Mouse (Mus musculus) liver, embryonic 16.5 days (tissue): ENCODE results near the gene Traip. TPM values are rescaled to one million over a fixed set of nuclear protein-coding genes. Genes with fewer than 3 reads are reported as not detected.
A peak's percentile ranks its signal among the peaks of the same experiment; 100 is the strongest.

ENCODE experiments used
- ATAC-seq: fragments of 200-750 bp; cut with Nextera tagmentation; 2 replicates; pipeline ENCODE4 v1.8.0; 2017; ENCODE audit warnings: low read depth, mild to moderate bottlenecking, moderate number of reproducible peaks, moderate library complexity
- H3K27ac ChIP-seq: fragments of 300-500 bp; sonication (generic); 2 replicates; pipeline ENCODE4 v1.5.1; 2014; ENCODE audit warnings: mild to moderate bottlenecking, low read length
- H3K27me3 ChIP-seq: fragments of 300-500 bp; sonication (generic); 2 replicates; pipeline ENCODE4 v1.6.1; 2014; ENCODE audit warnings: low read depth, low read length, mixed read lengths; ENCODE audit not compliant: control insufficient read depth, insufficient read depth
- H3K36me3 ChIP-seq: fragments of 300-500 bp; sonication (generic); 2 replicates; pipeline ENCODE4 v1.6.1; 2014; ENCODE audit warnings: mild to moderate bottlenecking; ENCODE audit not compliant: control insufficient read depth, insufficient read depth
- H3K4me1 ChIP-seq: fragments of 300-500 bp; sonication (generic); 2 replicates; pipeline ENCODE4 v1.6.1; 2014; ENCODE audit warnings: low read depth, low read length, mixed read lengths; ENCODE audit not compliant: control insufficient read depth
- H3K4me2 ChIP-seq: fragments of 300-500 bp; sonication (generic); 2 replicates; pipeline ENCODE4 v1.6.1; 2014; ENCODE audit warnings: low read depth, low read length, mixed read lengths
- H3K4me3 ChIP-seq: fragments of 300-500 bp; sonication (generic); 2 replicates; pipeline ENCODE4 v1.5.1; 2014; ENCODE audit warnings: low read depth, mild to moderate bottlenecking, low read length
- H3K9ac ChIP-seq: fragments of 300-500 bp; sonication (generic); 2 replicates; pipeline ENCODE4 v1.6.1; 2014; ENCODE audit warnings: low read depth, low read length
- H3K9me3 ChIP-seq: fragments of 300-500 bp; sonication (generic); replicated peaks from 2 replicates; pipeline ENCODE4 v1.6.1; 2016; ENCODE audit warnings: low read length; ENCODE audit not compliant: control insufficient read depth
- WGBS: fragments of 180-500 bp; shearing (Covaris S2); extraction: QIAGEN DNeasy Blood & Tissue Kit; methylation state at CpG from one replicate; pipeline ENCODE4 v1.1.7; 2014; ENCODE audit not compliant: insufficient replicate concordance; 5-methylcytosine and 5-hydroxymethylcytosine counted together
- polyA plus RNA-seq: library from polyadenylated mRNA; unstranded; fragments of >200 nt; fragmentation: Nextera tagmentation; extraction: Ambion mirVana; gene quantifications from 2 replicates; pipeline ENCODE4 v1.2.1, GENCODE M21; 2015

The Traip gene
- polyA plus RNA-seq, 1 experiment from 2014 or later, result 11.1 TPM

- Histone ChIP-seq H3K9me3 (no peaks in the 10 kb centered on the region), H3K9ac (no peak overlapping the region), H3K27ac (no peak overlapping the region), H3K4me2 (no peak overlapping the region), H3K27me3 (no peaks in the 10 kb centered on the region), H3K4me1 (peaks cover 2% of the 10 kb centered on the region; the same call in 1 of the 2 replicates), H3K4me3 (no peak overlapping the region), H3K36me3 (no peaks in the 10 kb centered on the region)
- WGBS, result 37% methylated on average over 9 of the region's 9 CpGs
- ATAC-seq, result no peak
Observed at GRCm38 (mm10) chr9:107926920-107927420, 23.0 kb upstream of the Traip start.

- no peak overlapping the region for H3K4me3 ChIP-seq
- H3K9ac ChIP-seq, result no peak overlapping the region
- H3K27me3 ChIP-seq, result no peaks in the 10 kb centered on the region
- no peaks in the 10 kb centered on the region for H3K9me3 ChIP-seq
- H3K4me2 ChIP-seq, result no peak overlapping the region
- H3K27ac ChIP-seq, result no peak overlapping the region
- no peak for ATAC-seq
- no peaks in the 10 kb centered on the region for H3K36me3 ChIP-seq
- H3K4me1 ChIP-seq, result peaks cover 2% of the 10 kb centered on the region; the same call in 1 of the 2 replicates
- WGBS, result 77% methylated on average over 5 of the region's 5 CpGs
Observed at GRCm38 (mm10) chr9:107927749-107928148, 22.2 kb upstream of the Traip start.

GRCm38 (mm10) chr9:107928169-107928568, 21.8 kb upstream of the Traip start, which contains the start of gene Actl11:
Gene Actl11 (plus strand): TSS chr9:107928469.
- Histone ChIP-seq H3K9ac (no peak within 1 kb of the TSS), H3K4me3 (no peak within 1 kb of the TSS), H3K4me2 (no peak within 1 kb of the TSS), H3K4me1 (peaks cover 2% of the 10 kb centered on the region; the same call in 1 of the 2 replicates), H3K27me3 (no peaks in the 10 kb centered on the region), H3K27ac (no peak within 1 kb of the TSS), H3K36me3 (no peaks in the 10 kb centered on the region), H3K9me3 (no peaks in the 10 kb centered on the region)
- no peak for ATAC-seq
- WGBS, result 72% methylated on average over 3 of the region's 3 CpGs

GRCm38 (mm10) chr9:107932221-107932620, 17.7 kb upstream of the Traip start:
- no peak for ATAC-seq
- WGBS, result 64% methylated on average over 4 of the region's 4 CpGs
- H3K9me3 ChIP-seq, result no peaks in the 10 kb centered on the region

GRCm38 (mm10) chr9:107934146-107934545, 15.8 kb upstream of the Traip start:
- peaks cover 39% of the 10 kb centered on the region for H3K27me3 ChIP-seq
- WGBS, result 63% methylated on average over 11 of the region's 11 CpGs

More at GRCm38 (mm10) chr9:107932221-107932620, 17.7 kb upstream of the Traip start:
- peaks cover 32% of the 10 kb centered on the region for H3K27me3 ChIP-seq
- H3K4me2 ChIP-seq, result no peak overlapping the region
- H3K4me3 ChIP-seq, result no peak overlapping the region
- H3K27ac ChIP-seq, result no peak overlapping the region
- H3K9ac ChIP-seq, result no peak overlapping the region
- H3K4me1 ChIP-seq, result peaks cover 5% of the 10 kb centered on the region
- H3K36me3 ChIP-seq, result no peaks in the 10 kb centered on the region

GRCm38 (mm10) chr9:107935374-107935773, 14.6 kb upstream of the Traip start, which contains the start of gene Camkv:
Gene Camkv (plus strand): TSS chr9:107935674.
- H3K27ac ChIP-seq, result no peak within 1 kb of the TSS
- 29% methylated on average over 3 of the region's 3 CpGs for WGBS
- H3K27me3 ChIP-seq, result peaks cover 44% of the 10 kb centered on the region
- H3K4me1 ChIP-seq, result peaks cover 5% of the 10 kb centered on the region
- no peaks in the 10 kb centered on the region for H3K9me3 ChIP-seq
- H3K9ac ChIP-seq, result no peak within 1 kb of the TSS
- H3K4me2 ChIP-seq, result peak within 1 kb of the TSS; percentile 51
- ATAC-seq, result no peak
- peak within 1 kb of the TSS; percentile 34 for H3K4me3 ChIP-seq
- no peaks in the 10 kb centered on the region for H3K36me3 ChIP-seq

More at GRCm38 (mm10) chr9:107934146-107934545, 15.8 kb upstream of the Traip start:
- peaks cover 5% of the 10 kb centered on the region for H3K4me1 ChIP-seq
- H3K9me3 ChIP-seq, result no peaks in the 10 kb centered on the region
- ATAC-seq, result no peak
- no peak overlapping the region for H3K4me3 ChIP-seq
- H3K36me3 ChIP-seq, result no peaks in the 10 kb centered on the region
- H3K4me2 ChIP-seq, result no peak overlapping the region
- no peak overlapping the region for H3K9ac ChIP-seq
- H3K27ac ChIP-seq, result no peak overlapping the region

- under 1% methylated on average over 41 of the region's 41 CpGs for WGBS
- no peaks in the 10 kb centered on the region for H3K9me3 ChIP-seq
- no peaks in the 10 kb centered on the region for H3K36me3 ChIP-seq
- ATAC-seq, result no peak
- no peak overlapping the region for H3K9ac ChIP-seq
- H3K4me3 ChIP-seq, result peak overlapping the region; percentile 34
- H3K4me2 ChIP-seq, result peak overlapping the region; percentile 51
- H3K4me1 ChIP-seq, result peaks cover 5% of the 10 kb centered on the region
- H3K27me3 ChIP-seq, result peaks cover 47% of the 10 kb centered on the region
- H3K27ac ChIP-seq, result no peak overlapping the region
Observed at GRCm38 (mm10) chr9:107935790-107936214, 14.1 kb upstream of the Traip start.

GRCm38 (mm10) chr9:107936215-107936822, 13.6 kb upstream of the Traip start:
- no peak for ATAC-seq
- Histone ChIP-seq H3K4me3 (peak overlapping the region; percentile 34), H3K9me3 (no peaks in the 10 kb centered on the region), H3K4me2 (peak overlapping the region; percentile 51), H3K9ac (no peak overlapping the region), H3K36me3 (no peaks in the 10 kb centered on the region), H3K27ac (no peak overlapping the region), H3K27me3 (peaks cover 47% of the 10 kb centered on the region), H3K4me1 (peaks cover 5% of the 10 kb centered on the region)
- 5% methylated on average over 29 of the region's 29 CpGs for WGBS

- ATAC-seq, result no peak
- peaks cover 47% of the 10 kb centered on the region for H3K27me3 ChIP-seq
Observed at GRCm38 (mm10) chr9:107936831-107937230, 13.1 kb upstream of the Traip start.

More at GRCm38 (mm10) chr9:107936831-107937230, 13.1 kb upstream of the Traip start:
- Histone ChIP-seq H3K9ac (no peak overlapping the region), H3K4me2 (no peak overlapping the region), H3K36me3 (no peaks in the 10 kb centered on the region), H3K4me1 (peaks cover 5% of the 10 kb centered on the region), H3K9me3 (no peaks in the 10 kb centered on the region), H3K27ac (no peak overlapping the region), H3K4me3 (no peak overlapping the region)
- 26% methylated on average over 3 of the region's 3 CpGs for WGBS
